Mouse (Mus musculus) bone marrow macrophage, adult 2 months (primary cell): ENCODE data around the gene LTO1.

Source experiments
- CTCF ChIP-seq: IDR thresholded peaks from 2 replicates; pipeline ENCODE4 v1.5.1; 2012; ENCODE audit warnings: low read depth, mild to moderate bottlenecking, low read length, moderate library complexity
- POLR2A ChIP-seq: IDR thresholded peaks from 2 replicates; pipeline ENCODE4 v1.6.1; 2012; ENCODE audit warnings: mild to moderate bottlenecking, low read depth, low read length, borderline replicate concordance

DNA sequence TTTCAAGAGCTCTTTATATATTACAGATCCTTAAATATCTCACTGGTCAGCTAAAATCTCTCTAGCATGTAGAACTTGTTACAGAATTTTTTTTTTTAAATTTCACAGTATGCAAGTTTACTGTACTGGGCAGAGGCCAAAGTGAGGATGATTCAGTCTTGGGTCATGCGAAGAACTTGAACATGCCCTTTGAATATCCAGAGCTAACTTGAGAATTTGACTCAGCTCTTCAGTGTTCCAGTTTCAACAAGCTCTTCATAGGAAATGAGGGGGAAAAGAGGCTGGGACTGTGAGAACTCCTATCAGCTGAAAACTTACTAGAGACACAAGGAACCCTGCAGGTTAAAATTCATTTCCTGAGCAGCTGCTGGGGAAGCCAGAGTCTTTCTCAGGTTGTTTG lies 49.0 kb downstream of the LTO1 start:
- TF ChIP-seq CTCF (no peak), POLR2A (no peak)
